ENCODE assay signal across 8 mouse cellular contexts in the genomic region with DNA sequence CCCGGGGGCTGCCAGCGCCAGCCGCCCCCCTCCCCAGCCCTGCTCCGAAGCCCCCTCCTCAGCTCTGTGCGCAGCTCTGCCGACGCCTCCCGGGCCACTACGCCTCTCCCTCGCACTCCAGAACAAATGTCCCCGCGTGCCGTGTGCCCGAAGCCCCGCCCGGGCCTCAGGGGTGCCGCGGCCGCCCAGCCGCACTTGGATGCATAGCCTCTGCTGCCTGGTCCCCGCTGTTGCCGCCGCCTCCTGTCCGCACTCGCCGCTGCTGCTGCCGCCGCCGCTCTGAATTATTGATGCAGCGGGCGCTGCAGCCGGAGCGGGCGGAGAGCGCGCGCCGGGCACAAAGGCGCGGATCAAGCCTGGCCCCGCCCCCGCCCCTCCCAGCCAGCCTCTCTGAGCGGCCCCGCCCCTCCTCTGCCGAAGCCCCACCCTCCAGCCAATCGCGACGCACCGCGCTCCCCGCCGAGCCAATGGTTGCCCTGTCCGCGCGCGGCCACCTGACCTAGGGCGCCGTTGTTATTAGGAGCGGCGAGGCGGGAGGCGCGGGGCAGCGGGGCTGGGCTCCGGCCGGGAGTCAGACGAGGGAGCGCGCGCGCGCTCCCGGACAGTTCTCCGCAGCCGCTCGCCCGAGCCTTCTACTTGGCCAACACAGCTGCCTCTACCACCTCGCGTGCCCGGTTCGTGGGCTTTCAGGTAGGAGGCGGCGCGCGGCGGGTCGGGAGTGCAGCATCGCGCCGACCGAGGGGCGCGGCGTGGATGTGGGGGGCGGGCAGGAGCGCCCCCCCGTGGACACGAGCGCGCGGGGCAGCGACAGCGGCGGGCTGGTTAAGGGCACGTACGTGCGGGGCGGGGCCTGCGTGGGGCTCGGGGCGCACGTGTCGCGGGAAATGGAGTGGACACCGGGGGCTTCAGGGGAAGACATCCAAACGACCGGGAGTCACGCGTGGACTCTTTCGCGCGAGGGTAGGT. TPM values are rescaled to one million over a fixed set of nuclear protein-coding genes. Genes with fewer than 3 reads are reported as not detected.
DNase-seq lines count a peak whose midpoint lies in the region; ATAC-seq and TF ChIP-seq lines count a peak whose summit lies in the region.

A gene (minus strand): TSS at position 339 of the 966 bp plus-strand sequence.

- H3K36me3 ChIP-seq in embryonic facial prominence, embryonic 14.5 days (ENCODE audit: control insufficient read depth, insufficient read depth, low read length) = no peaks in the 10 kb centered on the region
- no peaks in the 10 kb centered on the region for H3K36me3 ChIP-seq in heart, adult 2 months (ENCODE audit: control insufficient read depth, insufficient read depth, low read length)
- H3K36me3 ChIP-seq in kidney, adult 2 months (ENCODE audit: control insufficient read depth, insufficient read depth, low read length) = no peaks in the 10 kb centered on the region
- H3K36me3 ChIP-seq in midbrain, embryonic 10.5 days = no peaks in the 10 kb centered on the region

- TF ChIP-seq POLR2A in heart, adult 2 months (IDR thresholded peaks at IDR 0.05; ENCODE audit: insufficient read depth, low read depth, low read length) = no peak
- no peak for TF ChIP-seq POLR2A in kidney, adult 2 months (IDR thresholded peaks at IDR 0.05; ENCODE audit: low read depth, low read length)

- ATAC-seq in embryonic facial prominence, embryonic 14.5 days (ENCODE audit: low read depth) = peak; percentile 97
- ATAC-seq in inflammation-experienced regulatory T-cells, adult 6 months = no peak

- DNase-seq in embryonic facial prominence, embryonic 14.5 days (ENCODE audit: low spot score) = peak; percentile 96
- DNase-seq in heart, adult 2 months = peak; percentile 75 to 84
- DNase-seq in kidney, adult 2 months = peak; percentile 87
- peak; percentile 99 for DNase-seq in left cerebral cortex, postnatal 4 days
- DNase-seq in midbrain, embryonic 10.5 days (ENCODE audit: low spot score) = peak; percentile 98
- DNase-seq in skeletal muscle tissue, adult 2 months (ENCODE audit: low read depth, low spot score) = peak; percentile 57

- H3K79me2 ChIP-seq in heart, adult 2 months (replicated peaks; ENCODE audit: control insufficient read depth, insufficient read depth, low read length) = no peaks in the 10 kb centered on the region

- no peak for TF ChIP-seq EP300 in heart, adult 2 months (IDR thresholded peaks at IDR 0.05; ENCODE audit: insufficient read depth, low read depth, low read length)

- H3K27ac ChIP-seq in brown adipose tissue, adult 24 weeks (replicated peaks; ENCODE audit: low read depth, low read length) = no peak within 1 kb of the TSS
- H3K27ac ChIP-seq in embryonic facial prominence, embryonic 14.5 days (replicated peaks; ENCODE audit: low read depth, low read length) = no peak within 1 kb of the TSS
- H3K27ac ChIP-seq in heart, adult 2 months = no peak within 1 kb of the TSS
- H3K27ac ChIP-seq in kidney, adult 2 months (ENCODE audit: insufficient read depth, low read depth, low read length) = no peak within 1 kb of the TSS
- peak within 1 kb of the TSS; percentile 86 for H3K27ac ChIP-seq in midbrain, embryonic 10.5 days (replicated peaks)

- H3K9ac ChIP-seq in embryonic facial prominence, embryonic 14.5 days (ENCODE audit: low read depth, low read length) = peak within 1 kb of the TSS; percentile 58
- H3K9ac ChIP-seq in heart, adult 2 months (ENCODE audit: low read depth, low read length) = no peak within 1 kb of the TSS

- H3K4me1 ChIP-seq in brown adipose tissue, adult 24 weeks (ENCODE audit: control insufficient read depth, insufficient read depth, insufficient read length, low read length) = no peaks in the 10 kb centered on the region; the same call in 1 of the 2 replicates
- H3K4me1 ChIP-seq in embryonic facial prominence, embryonic 14.5 days (ENCODE audit: control insufficient read depth, insufficient read depth, low read length) = peaks cover 30% of the 10 kb centered on the region
- H3K4me1 ChIP-seq in heart, adult 2 months (ENCODE audit: control insufficient read depth, insufficient read depth, low read length) = no peaks in the 10 kb centered on the region
- 0 out of 2 replicates have a peak, but pooled peaks cover 6% of the 10 kb centered on the region for H3K4me1 ChIP-seq in kidney, adult 2 months (ENCODE audit: control insufficient read depth, insufficient read depth, low read length)
- peaks cover 91% of the 10 kb centered on the region for H3K4me1 ChIP-seq in midbrain, embryonic 10.5 days

- under 1% methylated on average over 60 of the region's 122 CpGs for WGBS in embryonic facial prominence, embryonic 14.5 days
- WGBS in heart, adult 2 months = 1% methylated on average over 119 of the region's 122 CpGs
- 1% methylated on average over 119 of the region's 122 CpGs for WGBS in kidney, adult 2 months
- WGBS in midbrain, embryonic 10.5 days = under 1% methylated on average over 113 of the region's 122 CpGs

- peak within 1 kb of the TSS; percentile 97 for H3K4me2 ChIP-seq in embryonic facial prominence, embryonic 14.5 days (ENCODE audit: low read depth, low read length)

- peak within 1 kb of the TSS; percentile 55 for H3K4me3 ChIP-seq in brown adipose tissue, adult 24 weeks (ENCODE audit: insufficient read depth, low read depth, low read length)
- H3K4me3 ChIP-seq in embryonic facial prominence, embryonic 14.5 days (ENCODE audit: low read depth, low read length) = peak within 1 kb of the TSS; percentile 52
- peak within 1 kb of the TSS; percentile 52 for H3K4me3 ChIP-seq in heart, adult 2 months
- peak within 1 kb of the TSS; percentile 21 for H3K4me3 ChIP-seq in kidney, adult 2 months (ENCODE audit: insufficient read depth, low read depth, low read length)
- peak within 1 kb of the TSS; percentile 72 for H3K4me3 ChIP-seq in midbrain, embryonic 10.5 days

- TF ChIP-seq CTCF in heart, adult 2 months (IDR thresholded peaks at IDR 0.05) = peak; percentile 63
- TF ChIP-seq CTCF in kidney, adult 2 months (conservative IDR thresholded peaks at IDR 0.05; ENCODE audit: insufficient read depth, insufficient read length, low read depth, low read length) = no peak

- intact Hi-C loops in heart, adult 2 months (cut with DNase I) = no loop called here
- intact Hi-C loops in left cerebral cortex, postnatal 4 days (cut with DNase I) = loop anchor here (10.0 kb wide), 1 partner anchor 538 kb away; no protein-coding TSS in a partner anchor

- H3K9me3 ChIP-seq in embryonic facial prominence, embryonic 14.5 days (ENCODE audit: control insufficient read depth, low read length) = no peaks in the 10 kb centered on the region
- no peaks in the 10 kb centered on the region for H3K9me3 ChIP-seq in midbrain, embryonic 10.5 days (replicated peaks)

- peaks cover 88% of the 10 kb centered on the region for H3K27me3 ChIP-seq in embryonic facial prominence, embryonic 14.5 days (replicated peaks; ENCODE audit: control insufficient read depth, insufficient read depth, low read length)
- H3K27me3 ChIP-seq in heart, adult 2 months (ENCODE audit: control insufficient read depth, insufficient read depth, low read length) = peaks cover 33% of the 10 kb centered on the region
- peaks cover 14% of the 10 kb centered on the region for H3K27me3 ChIP-seq in kidney, adult 2 months (replicated peaks; ENCODE audit: control insufficient read depth, insufficient read depth, low read length)
- peaks cover 85% of the 10 kb centered on the region for H3K27me3 ChIP-seq in midbrain, embryonic 10.5 days (ENCODE audit: low read depth, poor library complexity, severe bottlenecking)

RNA-seq across cellular contexts. Expression of the gene that starts here (rescaled TPM):
- not detected in 2 replicates for polyA plus RNA-seq in brown adipose tissue, adult 24 weeks (2012; ENCODE audit: insufficient read depth, insufficient read length, missing spikeins)
- 0.52 and 0.79 TPM in 2 replicates for polyA plus RNA-seq in embryonic facial prominence, embryonic 14.5 days (2014; fragmentation: Nextera tagmentation; extraction: Ambion mirVana)
- under 1 TPM; 0.34 to 0.98 TPM for total RNA-seq in heart, adult 2 months (2021)
- 0.64 and 1.1 TPM in 2 replicates for polyA plus RNA-seq in heart, adult 2 months (2012; rRNA removed)
- polyA plus RNA-seq in kidney, adult 2 months (2012; rRNA removed) = 0.23 and 0.28 TPM in 2 replicates
- 10 to 100 TPM; 33.3 to 39.1 TPM for total RNA-seq in left cerebral cortex, postnatal 4 days (2021)
- polyA plus RNA-seq in midbrain, embryonic 10.5 days (2016; fragmentation: Nextera tagmentation; extraction: Ambion mirVana) = 2.7 and 3.3 TPM in 2 replicates
- not detected for polyA plus RNA-seq in inflammation-experienced regulatory T-cells, adult 6 months (2017; shearing (Covaris generic))

Comparison
In these comparisons a context has a peak if more than half of its experiments do, and no peak if none do; other contexts are left out.
1. RNA of the gene that starts here (total RNA-seq): 33.3 to 39.1 TPM in left cerebral cortex, postnatal 4 days; 0.34 to 0.98 TPM in heart, adult 2 months; every median in the first group is over 10 times any median in the second.
2. Peak in DNase-seq, ATAC-seq, H3K4me3 ChIP-seq, H3K9ac ChIP-seq and H3K4me2 ChIP-seq in embryonic facial prominence, embryonic 14.5 days; RNA of the gene not detected or under 1 TPM.
3. Peak in DNase-seq and H3K4me3 ChIP-seq in kidney, adult 2 months; RNA of the gene not detected or under 1 TPM.
4. H3K4me3 ChIP-seq: peak in every context shown above with its lines; median percentile 72 in midbrain, embryonic 10.5 days; 55 in brown adipose tissue, adult 24 weeks; 52 in embryonic facial prominence, embryonic 14.5 days; 52 in heart, adult 2 months; 21 in kidney, adult 2 months.
5. Peak in every context shown above with its lines, with median percentiles within 50 percentile points of each other: DNase-seq.